Mouse (Mus musculus): Measurements from ENCODE around the gene Skap1.

GRCm38 (mm10) chr11:96767096-96767495 lies 302.7 kb downstream of the Skap1 start:
- TF ChIP-seq CTCF (IDR thresholded peaks at IDR 0.05), result no peak
- no peak for TF ChIP-seq POLR2A (IDR thresholded peaks at IDR 0.05; ENCODE audit: insufficient read depth, low read depth, low read length)
- TF ChIP-seq EP300 (IDR thresholded peaks at IDR 0.05; ENCODE audit: insufficient read depth, low read depth, low read length), result no peak
